Mouse (Mus musculus) liver, embryonic 16.5 days (tissue): ENCODE measurements around the gene Sstr3. TPM values are rescaled to one million over a fixed set of nuclear protein-coding genes. Genes with fewer than 3 reads are reported as not detected.
A peak's percentile ranks its signal among the peaks of the same experiment; 100 is the strongest.

Experiments used
- ATAC-seq: fragments of 200-750 bp; cut with Nextera tagmentation; 2 replicates; pipeline ENCODE4 v1.8.0; 2017; ENCODE audit warnings: low read depth, mild to moderate bottlenecking, moderate number of reproducible peaks, moderate library complexity
- H3K27ac ChIP-seq: fragments of 300-500 bp; sonication (generic); 2 replicates; pipeline ENCODE4 v1.5.1; 2014; ENCODE audit warnings: mild to moderate bottlenecking, low read length
- H3K27me3 ChIP-seq: fragments of 300-500 bp; sonication (generic); 2 replicates; pipeline ENCODE4 v1.6.1; 2014; ENCODE audit warnings: low read depth, low read length, mixed read lengths; ENCODE audit not compliant: control insufficient read depth, insufficient read depth
- H3K36me3 ChIP-seq: fragments of 300-500 bp; sonication (generic); 2 replicates; pipeline ENCODE4 v1.6.1; 2014; ENCODE audit warnings: mild to moderate bottlenecking; ENCODE audit not compliant: control insufficient read depth, insufficient read depth
- H3K4me1 ChIP-seq: fragments of 300-500 bp; sonication (generic); 2 replicates; pipeline ENCODE4 v1.6.1; 2014; ENCODE audit warnings: low read depth, low read length, mixed read lengths; ENCODE audit not compliant: control insufficient read depth
- H3K4me2 ChIP-seq: fragments of 300-500 bp; sonication (generic); 2 replicates; pipeline ENCODE4 v1.6.1; 2014; ENCODE audit warnings: low read depth, low read length, mixed read lengths
- H3K4me3 ChIP-seq: fragments of 300-500 bp; sonication (generic); 2 replicates; pipeline ENCODE4 v1.5.1; 2014; ENCODE audit warnings: low read depth, mild to moderate bottlenecking, low read length
- H3K9ac ChIP-seq: fragments of 300-500 bp; sonication (generic); 2 replicates; pipeline ENCODE4 v1.6.1; 2014; ENCODE audit warnings: low read depth, low read length
- H3K9me3 ChIP-seq: fragments of 300-500 bp; sonication (generic); replicated peaks from 2 replicates; pipeline ENCODE4 v1.6.1; 2016; ENCODE audit warnings: low read length; ENCODE audit not compliant: control insufficient read depth
- WGBS: fragments of 180-500 bp; shearing (Covaris S2); extraction: QIAGEN DNeasy Blood & Tissue Kit; methylation state at CpG from one replicate; pipeline ENCODE4 v1.1.7; 2014; ENCODE audit not compliant: insufficient replicate concordance; 5-methylcytosine and 5-hydroxymethylcytosine counted together
- polyA plus RNA-seq: library from polyadenylated mRNA; unstranded; fragments of >200 nt; fragmentation: Nextera tagmentation; extraction: Ambion mirVana; gene quantifications from 2 replicates; pipeline ENCODE4 v1.2.1, GENCODE M21; 2015

Sstr3 gene
- polyA plus RNA-seq, 1 experiment from 2014 or later = 0.02 TPM

GRCm38 (mm10) chr15:78549189-78549734, 4.8 kb upstream of the Sstr3 start:
- no peak overlapping the region for H3K9ac ChIP-seq
- H3K4me2 ChIP-seq = no peak overlapping the region
- no peak overlapping the region for H3K4me3 ChIP-seq
- 0 out of 2 replicates have a peak, but pooled peaks cover 2% of the 10 kb centered on the region for H3K9me3 ChIP-seq
- H3K4me1 ChIP-seq = peaks cover 6% of the 10 kb centered on the region; the same call in 1 of the 2 replicates
- 54% methylated on average over 4 of the region's 4 CpGs for WGBS
- H3K27ac ChIP-seq = no peak overlapping the region
- ATAC-seq = 0 out of 2 replicates have a peak, but pooled peaks have one; percentile 21
- H3K36me3 ChIP-seq = no peaks in the 10 kb centered on the region
- H3K27me3 ChIP-seq = no peaks in the 10 kb centered on the region; the same call in 1 of the 2 replicates

- no peak overlapping the region for H3K4me2 ChIP-seq
- no peak overlapping the region for H3K9ac ChIP-seq
- no peak for ATAC-seq
- H3K36me3 ChIP-seq = no peaks in the 10 kb centered on the region
- H3K4me3 ChIP-seq = no peak overlapping the region
- no peak overlapping the region for H3K27ac ChIP-seq
- H3K4me1 ChIP-seq = peaks cover 6% of the 10 kb centered on the region; the same call in 1 of the 2 replicates
- H3K9me3 ChIP-seq = 0 out of 2 replicates have a peak, but pooled peaks cover 2% of the 10 kb centered on the region
- 55% methylated on average over 8 of the region's 8 CpGs for WGBS
- H3K27me3 ChIP-seq = peaks cover 1% of the 10 kb centered on the region; the same call in 1 of the 2 replicates
These were observed 4.2 kb upstream of the Sstr3 start for GRCm38 (mm10) chr15:78548711-78549110.

DNA sequence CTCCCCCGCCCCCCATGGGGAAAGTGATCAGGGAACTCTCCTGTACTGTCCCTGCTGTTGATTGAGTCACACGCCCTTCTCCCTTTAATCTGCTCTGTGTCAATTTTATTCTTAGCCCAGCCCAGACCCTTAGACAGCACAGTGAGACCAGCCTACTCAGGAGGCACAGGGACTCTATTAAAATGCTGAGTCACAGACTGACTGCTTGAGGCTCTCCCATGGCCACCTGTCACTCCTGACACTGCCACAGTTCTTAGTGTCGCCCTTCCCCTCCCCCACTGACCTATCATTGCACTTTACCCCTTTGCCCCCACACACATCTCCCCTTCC, 3.8 kb upstream of the Sstr3 start:
- ATAC-seq = no peak
- Histone ChIP-seq H3K9ac (no peak overlapping the region), H3K4me1 (peaks cover 6% of the 10 kb centered on the region; the same call in 1 of the 2 replicates), H3K9me3 (0 out of 2 replicates have a peak, but pooled peaks cover 2% of the 10 kb centered on the region), H3K36me3 (no peaks in the 10 kb centered on the region), H3K4me2 (no peak overlapping the region), H3K4me3 (no peak overlapping the region), H3K27me3 (peaks cover 2% of the 10 kb centered on the region; the same call in 1 of the 2 replicates), H3K27ac (no peak overlapping the region)
- 10% methylated on average over 3 of the region's 3 CpGs for WGBS

- no peaks in the 10 kb centered on the region for H3K36me3 ChIP-seq
- H3K4me2 ChIP-seq = no peak overlapping the region
- 38% methylated on average over 5 of the region's 5 CpGs for WGBS
- no peak overlapping the region for H3K27ac ChIP-seq
- peaks cover 6% of the 10 kb centered on the region; the same call in 1 of the 2 replicates for H3K4me1 ChIP-seq
- no peak overlapping the region for H3K4me3 ChIP-seq
- no peak for ATAC-seq
- 0 out of 2 replicates have a peak, but pooled peaks cover 2% of the 10 kb centered on the region for H3K9me3 ChIP-seq
- no peak overlapping the region for H3K9ac ChIP-seq
- peaks cover 2% of the 10 kb centered on the region; the same call in 1 of the 2 replicates for H3K27me3 ChIP-seq
These were observed 3.2 kb upstream of the Sstr3 start for GRCm38 (mm10) chr15:78547415-78548335.

GRCm38 (mm10) chr15:78546060-78546459, 1.6 kb upstream of the Sstr3 start:
- H3K36me3 ChIP-seq = no peaks in the 10 kb centered on the region
- H3K4me3 ChIP-seq = no peak overlapping the region
- H3K27me3 ChIP-seq = peaks cover 2% of the 10 kb centered on the region; the same call in 1 of the 2 replicates
- 0 out of 2 replicates have a peak, but pooled peaks cover 1% of the 10 kb centered on the region for H3K9me3 ChIP-seq
- H3K27ac ChIP-seq = no peak overlapping the region
- H3K4me2 ChIP-seq = no peak overlapping the region
- 44% methylated on average over 4 of the region's 4 CpGs for WGBS
- no peak for ATAC-seq
- no peak overlapping the region for H3K9ac ChIP-seq
- peaks cover 6% of the 10 kb centered on the region; the same call in 1 of the 2 replicates for H3K4me1 ChIP-seq

DNA sequence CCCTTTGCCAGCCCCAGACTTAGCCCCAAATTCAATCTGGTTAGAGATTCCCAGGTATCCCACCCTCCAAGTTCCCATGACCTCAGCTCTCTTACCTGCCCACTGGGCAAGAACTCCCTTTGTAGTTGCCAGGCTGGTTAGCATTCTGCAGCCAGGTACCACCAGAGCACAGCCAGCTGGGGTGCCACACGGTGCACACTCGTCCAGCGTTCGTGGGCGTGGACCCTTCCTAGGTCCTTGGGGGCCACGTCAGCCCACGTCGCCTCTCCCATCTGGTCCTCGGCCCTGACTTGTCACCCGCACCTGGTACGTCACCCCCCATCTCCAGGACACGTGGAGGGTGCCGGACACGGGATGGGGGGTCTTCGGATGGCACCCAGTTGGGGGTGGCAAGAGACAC, 444 bp downstream of the Sstr3 start:
- Histone ChIP-seq H3K9ac (no peak overlapping the region), H3K4me2 (no peak overlapping the region)

GRCm38 (mm10) chr15:78542767-78543303, 1.6 kb downstream of the Sstr3 start:
- peaks cover 2% of the 10 kb centered on the region; the same call in 1 of the 2 replicates for H3K27me3 ChIP-seq
- H3K9me3 ChIP-seq = no peaks in the 10 kb centered on the region
- WGBS = 51% methylated on average over 7 of the region's 7 CpGs
- H3K36me3 ChIP-seq = no peaks in the 10 kb centered on the region
- no peak overlapping the region for H3K4me2 ChIP-seq
- no peak overlapping the region for H3K9ac ChIP-seq
- H3K27ac ChIP-seq = no peak overlapping the region
- ATAC-seq = no peak
- no peaks in the 10 kb centered on the region for H3K4me1 ChIP-seq
- no peak overlapping the region for H3K4me3 ChIP-seq

More for the DNA sequence above, 444 bp downstream of the Sstr3 start:
- no peak for ATAC-seq
- H3K36me3 ChIP-seq = no peaks in the 10 kb centered on the region
- H3K4me3 ChIP-seq = no peak overlapping the region
- peaks cover 2% of the 10 kb centered on the region; the same call in 1 of the 2 replicates for H3K27me3 ChIP-seq
- 61% methylated on average over 15 of the region's 15 CpGs for WGBS
- no peaks in the 10 kb centered on the region for H3K9me3 ChIP-seq
- H3K27ac ChIP-seq = no peak overlapping the region
- H3K4me1 ChIP-seq = peaks cover 6% of the 10 kb centered on the region; the same call in 1 of the 2 replicates

- no peak overlapping the region for H3K4me3 ChIP-seq
- no peaks in the 10 kb centered on the region for H3K4me1 ChIP-seq
- H3K9ac ChIP-seq = no peak overlapping the region
- H3K27me3 ChIP-seq = peaks cover 2% of the 10 kb centered on the region; the same call in 1 of the 2 replicates
- no peaks in the 10 kb centered on the region for H3K36me3 ChIP-seq
- no peak overlapping the region for H3K4me2 ChIP-seq
- no peaks in the 10 kb centered on the region for H3K9me3 ChIP-seq
- whole genome bisulfite sequencing = 63% methylated on average over 3 of the region's 3 CpGs
- no peak for ATAC-seq
- H3K27ac ChIP-seq = no peak overlapping the region
These were observed 2.3 kb downstream of the Sstr3 start for GRCm38 (mm10) chr15:78542098-78542766.
